Mouse (Mus musculus): ENCODE measurements around the gene Taf1a.

DNA sequence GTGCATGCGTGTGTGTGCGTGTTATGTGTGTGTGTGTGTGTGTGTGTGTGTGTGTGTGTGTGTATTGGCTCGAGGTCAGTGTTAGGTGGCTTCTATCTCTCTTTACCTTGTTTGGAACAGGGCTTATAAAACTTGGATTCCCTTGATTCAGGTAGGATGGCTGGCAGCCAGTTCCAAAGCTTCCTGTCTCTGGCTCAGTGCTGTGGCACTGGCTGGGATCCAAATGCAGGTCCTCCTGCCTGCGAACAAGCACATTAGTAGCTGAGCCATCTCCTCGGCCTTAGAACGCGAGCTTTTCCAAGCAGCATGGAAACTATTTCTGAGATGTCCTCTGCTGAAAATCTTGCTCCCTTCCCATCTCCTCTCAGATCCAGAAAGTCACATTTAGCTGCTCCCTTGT is 31.0 kb downstream of the Taf1a start:
- TF ChIP-seq CTCF (IDR thresholded peaks at IDR 0.05; ENCODE audit: low read depth) (no peak), EP300 (IDR thresholded peaks at IDR 0.05; ENCODE audit: low read depth) (no peak)

All from heart, postnatal 0 days (tissue).